Mouse (Mus musculus): ENCODE data around the gene Higd1a.

The Higd1a gene

GRCm38 (mm10) chr9:121838008-121838407 is 20.2 kb downstream of the Higd1a start:
- no peak for DNase-seq

GRCm38 (mm10) chr9:121833825-121834224 is 24.3 kb downstream of the Higd1a start:
- no peak for DNase-seq

GRCm38 (mm10) chr9:121830956-121831293 is 27.2 kb downstream of the Higd1a start:
- peak; percentile 89 for DNase-seq

- peak; percentile 61 for DNase-seq
Observed at GRCm38 (mm10) chr9:121830243-121830955, 27.8 kb downstream of the Higd1a start.

GRCm38 (mm10) chr9:121829270-121829992 is 28.7 kb downstream of the Higd1a start:
- DNase-seq, result no peak

- DNase-seq, result no peak
Observed at GRCm38 (mm10) chr9:121828314-121828713, 29.8 kb downstream of the Higd1a start.

GRCm38 (mm10) chr9:121826356-121826755 is 31.8 kb downstream of the Higd1a start:
- DNase-seq, result no peak

- DNase-seq, result no peak
Observed at GRCm38 (mm10) chr9:121823991-121824390, 34.2 kb downstream of the Higd1a start.

- no peak for DNase-seq
Observed at GRCm38 (mm10) chr9:121823051-121823450, 35.1 kb downstream of the Higd1a start.

GRCm38 (mm10) chr9:121822585-121822991 is 35.6 kb downstream of the Higd1a start:
- DNase-seq, result peak; percentile 53

- no peak for DNase-seq
Observed at GRCm38 (mm10) chr9:121820765-121821164, 37.4 kb downstream of the Higd1a start.

- no peak for DNase-seq
Observed at GRCm38 (mm10) chr9:121819771-121820471, 38.2 kb downstream of the Higd1a start.

GRCm38 (mm10) chr9:121819073-121819770 is 38.9 kb downstream of the Higd1a start:
- peak; percentile 46 for DNase-seq

GRCm38 (mm10) chr9:121815183-121815582 is 43.0 kb downstream of the Higd1a start:
- DNase-seq, result no peak

- DNase-seq, result peak; percentile 52
Observed at GRCm38 (mm10) chr9:121810081-121810821, 47.9 kb downstream of the Higd1a start.

- DNase-seq, result no peak
Observed at GRCm38 (mm10) chr9:121808511-121808910, 49.7 kb downstream of the Higd1a start.

GRCm38 (mm10) chr9:121807947-121808346 is 50.2 kb downstream of the Higd1a start:
- no peak for DNase-seq

- no peak for DNase-seq
Observed at GRCm38 (mm10) chr9:121807546-121807945, 50.6 kb downstream of the Higd1a start.

- no peak for DNase-seq
Observed at GRCm38 (mm10) chr9:121802747-121803146, 55.4 kb downstream of the Higd1a start.

- no peak for DNase-seq
Observed at GRCm38 (mm10) chr9:121798887-121799520, 59.2 kb downstream of the Higd1a start.

Measured in lung, postnatal 10 days (tissue).